Mouse (Mus musculus) G1E (cell line): Measurements from ENCODE around the gene Arid3a.

Source experiments
- CTCF ChIP-seq: IDR thresholded peaks from 2 replicates; pipeline ENCODE4 v1.5.1; 2012; ENCODE audit warnings: low read depth, low read length, inconsistent platforms, mixed read lengths
- GATA1 ChIP-seq: IDR thresholded peaks from 2 replicates; pipeline ENCODE4 v1.6.1; 2012; ENCODE audit warnings: borderline replicate concordance, low read length, inconsistent platforms, mixed read lengths
- TAL1 ChIP-seq: conservative IDR thresholded peaks from 2 replicates; pipeline ENCODE4 v1.6.1; 2012; ENCODE audit warnings: low read depth, low read length, inconsistent platforms, mixed read lengths

DNA sequence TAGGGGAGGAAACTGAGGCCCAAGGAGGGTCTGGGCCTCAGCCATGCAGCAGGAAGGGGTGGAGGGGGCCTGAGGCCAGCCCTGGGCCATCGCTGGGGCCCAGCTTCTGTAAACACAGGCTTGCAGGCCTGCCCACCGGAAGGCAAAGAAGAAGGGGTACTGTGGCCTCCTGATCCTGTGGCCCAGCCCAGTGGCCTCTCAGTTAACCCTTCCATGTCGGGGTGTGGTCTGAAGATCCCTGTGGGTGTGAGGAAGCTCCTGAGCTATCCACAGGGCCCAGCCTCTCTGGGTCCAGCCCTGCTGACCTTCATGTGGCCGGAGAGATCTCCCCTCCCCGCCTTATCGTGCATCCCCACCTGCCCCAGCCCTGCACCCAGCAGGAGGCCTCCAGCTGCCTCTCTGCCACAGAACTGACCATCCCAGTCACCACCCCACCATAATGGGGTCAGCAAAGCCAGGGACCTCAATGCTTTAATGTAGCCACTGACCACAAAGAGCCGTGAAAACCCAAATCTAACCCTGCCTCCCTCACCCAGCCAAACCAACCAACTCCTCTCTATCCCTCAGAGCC, 20.0 kb downstream of the Arid3a start:
- TF ChIP-seq CTCF (no peak), TAL1 (no peak), GATA1 (no peak)
